Mouse (Mus musculus): Measurements from ENCODE around the gene Rtl5. TPM values are rescaled to one million over a fixed set of nuclear protein-coding genes. Genes with fewer than 3 reads are reported as not detected.

The Rtl5 gene
- total and polyA plus RNA-seq, 3 experiments: 0.03 to 0.04 TPM; not detected in 1

- no peak for DNase-seq (ENCODE audit: low read depth, low spot score)
- H3K4me1 ChIP-seq (ENCODE audit: control insufficient read depth in 1 of 2, insufficient read depth in 2 of 2, low read length in 2 of 2): no peaks in the 10 kb centered on the region
- no peak overlapping the region for H3K27ac ChIP-seq (ENCODE audit: control insufficient read depth, low read depth, low read length)
- no peak for TF ChIP-seq GABPA (IDR thresholded peaks at IDR 0.05; ENCODE audit: low read depth, low read length)
- no peak for TF ChIP-seq ZNF384 (IDR thresholded peaks at IDR 0.05; ENCODE audit: low read depth, low read length)
- no peak for TF ChIP-seq HCFC1 (IDR thresholded peaks at IDR 0.05; ENCODE audit: low read depth, low read length)
- TF ChIP-seq KAT2A (conservative IDR thresholded peaks at IDR 0.05; ENCODE audit: low read depth, low read length): no peak
- TF ChIP-seq RCOR1 (IDR thresholded peaks at IDR 0.05; ENCODE audit: low read depth, low read length): no peak
- TF ChIP-seq CHD1 (IDR thresholded peaks at IDR 0.05; ENCODE audit: low read depth, low read length): no peak
- no peak for TF ChIP-seq POLR2AphosphoS2 (IDR thresholded peaks at IDR 0.05; ENCODE audit: low read length)
- no peak for TF ChIP-seq NRF1 (IDR thresholded peaks at IDR 0.05; ENCODE audit: insufficient read depth, low read depth, low read length, poor library complexity, severe bottlenecking)
- no peak for TF ChIP-seq ZMIZ1 (IDR thresholded peaks at IDR 0.05; ENCODE audit: low read depth, low read length)
- TF ChIP-seq ETS1 (IDR thresholded peaks at IDR 0.05; ENCODE audit: low read depth, low read length): no peak
- TF ChIP-seq MEF2A (IDR thresholded peaks at IDR 0.05; ENCODE audit: extremely low read depth, insufficient replicate concordance, low read depth, low read length, poor library complexity, severe bottlenecking): no peak
- TF ChIP-seq SMC3 (IDR thresholded peaks at IDR 0.05; ENCODE audit: low read depth, low read length): no peak
- no peak for TF ChIP-seq MAX (IDR thresholded peaks at IDR 0.05; ENCODE audit: low read length)
- no peak for TF ChIP-seq EP300 (IDR thresholded peaks at IDR 0.05; ENCODE audit: low read depth in 1 of 2, low read length in 2 of 2)
- no peak for TF ChIP-seq POLR2A (IDR thresholded peaks at IDR 0.05; ENCODE audit: control insufficient read depth in 1 of 2, insufficient read depth in 1 of 2, low read depth in 1 of 2, low read length in 2 of 2, poor library complexity in 1 of 2)
- no peak for TF ChIP-seq TCF12 (IDR thresholded peaks at IDR 0.05; ENCODE audit: low read depth, low read length)
- TF ChIP-seq BHLHE40 (IDR thresholded peaks at IDR 0.05; ENCODE audit: borderline replicate concordance, low read depth, low read length): no peak
- no peak for TF ChIP-seq MAZ (IDR thresholded peaks at IDR 0.05; ENCODE audit: low read depth, low read length)
- H3K4me3 ChIP-seq (ENCODE audit: control insufficient read depth in 1 of 2, insufficient read depth in 1 of 2, low read depth in 2 of 2, low read length in 2 of 2): no peak overlapping the region
- H3K9ac ChIP-seq (ENCODE audit: control insufficient read depth, low read depth, low read length, poor library complexity, severe bottlenecking): no peak overlapping the region
- no peaks in the 10 kb centered on the region; a peak in 1 of 4 replicates for H3K27me3 ChIP-seq (ENCODE audit: control insufficient read depth in 1 of 2, insufficient read depth in 2 of 2, low read length in 2 of 2)
- no peaks in the 10 kb centered on the region for H3K9me3 ChIP-seq (replicated peaks; ENCODE audit: insufficient read depth, low read length)
- H3K36me3 ChIP-seq (ENCODE audit: control insufficient read depth in 1 of 2, insufficient read depth in 2 of 2, low read length in 2 of 2): no peaks in the 10 kb centered on the region
- no peaks in the 10 kb centered on the region for H3K79me2 ChIP-seq (ENCODE audit: control insufficient read depth, insufficient read depth, low read length, poor library complexity)
Observed at GRCm38 (mm10) chrX:102076886-102077765, 6.0 kb upstream of the Rtl5 start.

- TF ChIP-seq EP300 (IDR thresholded peaks at IDR 0.05; ENCODE audit: low read depth in 1 of 2, low read length in 2 of 2): no peak
- no peak for TF ChIP-seq MAZ (IDR thresholded peaks at IDR 0.05; ENCODE audit: low read depth, low read length)
- no peak for TF ChIP-seq ZMIZ1 (IDR thresholded peaks at IDR 0.05; ENCODE audit: low read depth, low read length)
- no peak for TF ChIP-seq RAD21 (IDR thresholded peaks at IDR 0.05; ENCODE audit: low read depth, low read length)
- no peak overlapping the region for H3K9ac ChIP-seq (ENCODE audit: control insufficient read depth, low read depth, low read length, poor library complexity, severe bottlenecking)
- H3K27me3 ChIP-seq (ENCODE audit: control insufficient read depth in 1 of 2, insufficient read depth in 2 of 2, low read length in 2 of 2): peaks cover 0 to 3% of the 10 kb centered on the region in 2 experiments; a peak in 1 of 4 replicates
- no peaks in the 10 kb centered on the region for H3K79me2 ChIP-seq (ENCODE audit: control insufficient read depth, insufficient read depth, low read length, poor library complexity)
- DNase-seq (ENCODE audit: low read depth, low spot score): no peak
- no peak overlapping the region for H3K4me3 ChIP-seq (ENCODE audit: control insufficient read depth in 1 of 2, insufficient read depth in 1 of 2, low read depth in 2 of 2, low read length in 2 of 2)
- H3K36me3 ChIP-seq (ENCODE audit: control insufficient read depth in 1 of 2, insufficient read depth in 2 of 2, low read length in 2 of 2): no peaks in the 10 kb centered on the region
- H3K4me1 ChIP-seq (ENCODE audit: control insufficient read depth in 1 of 2, insufficient read depth in 2 of 2, low read length in 2 of 2): no peaks in the 10 kb centered on the region
- no peaks in the 10 kb centered on the region for H3K9me3 ChIP-seq (replicated peaks; ENCODE audit: insufficient read depth, low read length)
- no peak overlapping the region for H3K27ac ChIP-seq (ENCODE audit: control insufficient read depth, low read depth, low read length)
Observed at GRCm38 (mm10) chrX:102075158-102075557, 4.1 kb upstream of the Rtl5 start.

Data from MEL (cell line).